Mouse (Mus musculus): ENCODE measurements around the gene Maml3. TPM values are rescaled to one million over a fixed set of nuclear protein-coding genes. Genes with fewer than 3 reads are reported as not detected.

Gene Maml3
- polyA plus RNA-seq, 1 experiment from 2014 or later = 5.6 TPM

- H3K9me3 ChIP-seq = no peaks in the 10 kb centered on the region
- no peak overlapping the region for H3K27ac ChIP-seq
- 0 out of 2 replicates have a peak, but pooled peaks cover 4% of the 10 kb centered on the region for H3K4me1 ChIP-seq (replicated peaks)
- WGBS = 90% methylated on average over 14 of the region's 14 CpGs
- no peak overlapping the region for H3K4me3 ChIP-seq
- peaks cover 72% of the 10 kb centered on the region for H3K36me3 ChIP-seq
- H3K27me3 ChIP-seq (ENCODE audit: insufficient read depth, poor library complexity, severe bottlenecking) = no peaks in the 10 kb centered on the region
- DNase-seq (ENCODE audit: low spot score) = no peak
Observed at GRCm38 (mm10) chr3:51694576-51694975, 410.3 kb downstream of the Maml3 start.

GRCm38 (mm10) chr3:51693196-51693595 lies 411.7 kb downstream of the Maml3 start:
- no peaks in the 10 kb centered on the region for H3K9me3 ChIP-seq
- WGBS = 82% methylated on average over 10 of the region's 10 CpGs
- no peak overlapping the region for H3K4me3 ChIP-seq
- H3K27me3 ChIP-seq (ENCODE audit: insufficient read depth, poor library complexity, severe bottlenecking) = no peaks in the 10 kb centered on the region
- H3K27ac ChIP-seq = no peak overlapping the region
- 0 out of 2 replicates have a peak, but pooled peaks cover 4% of the 10 kb centered on the region for H3K4me1 ChIP-seq (replicated peaks)
- H3K36me3 ChIP-seq = peaks cover 86% of the 10 kb centered on the region
- no peak for DNase-seq (ENCODE audit: low spot score)

- no peaks in the 10 kb centered on the region for H3K4me1 ChIP-seq (replicated peaks)
- no peaks in the 10 kb centered on the region for H3K9me3 ChIP-seq
- no peaks in the 10 kb centered on the region for H3K27me3 ChIP-seq (ENCODE audit: insufficient read depth, poor library complexity, severe bottlenecking)
- DNase-seq (ENCODE audit: low spot score) = no peak
- H3K4me3 ChIP-seq = no peak overlapping the region
- H3K27ac ChIP-seq = no peak overlapping the region
- peaks cover 53% of the 10 kb centered on the region for H3K36me3 ChIP-seq
- 89% methylated on average over 8 of the region's 8 CpGs for WGBS
Observed at GRCm38 (mm10) chr3:51688725-51689124, 416.2 kb downstream of the Maml3 start.

GRCm38 (mm10) chr3:51686791-51687190 lies 418.1 kb downstream of the Maml3 start:
- DNase-seq (ENCODE audit: low spot score) = no peak
- Histone ChIP-seq H3K36me3 (peaks cover 40% of the 10 kb centered on the region), H3K4me3 (no peak overlapping the region), H3K27ac (no peak overlapping the region), H3K9me3 (no peaks in the 10 kb centered on the region), H3K4me1 (replicated peaks) (no peaks in the 10 kb centered on the region), H3K27me3 (ENCODE audit: insufficient read depth, poor library complexity, severe bottlenecking) (no peaks in the 10 kb centered on the region)
- 83% methylated on average over 6 of the region's 6 CpGs for WGBS

GRCm38 (mm10) chr3:51686316-51686715 lies 418.6 kb downstream of the Maml3 start:
- Histone ChIP-seq H3K27ac (no peak overlapping the region), H3K4me3 (no peak overlapping the region), H3K36me3 (peaks cover 35% of the 10 kb centered on the region), H3K9me3 (no peaks in the 10 kb centered on the region), H3K27me3 (ENCODE audit: insufficient read depth, poor library complexity, severe bottlenecking) (no peaks in the 10 kb centered on the region), H3K4me1 (replicated peaks) (no peaks in the 10 kb centered on the region)
- DNase-seq (ENCODE audit: low spot score) = no peak
- 93% methylated on average over 6 of the region's 6 CpGs for WGBS

GRCm38 (mm10) chr3:51685539-51685938 lies 419.3 kb downstream of the Maml3 start:
- no peaks in the 10 kb centered on the region for H3K9me3 ChIP-seq
- no peak overlapping the region for H3K27ac ChIP-seq
- H3K4me3 ChIP-seq = no peak overlapping the region
- peaks cover 27% of the 10 kb centered on the region for H3K36me3 ChIP-seq
- WGBS = 95% methylated on average over 6 of the region's 6 CpGs
- DNase-seq (ENCODE audit: low spot score) = no peak
- H3K27me3 ChIP-seq (ENCODE audit: insufficient read depth, poor library complexity, severe bottlenecking) = no peaks in the 10 kb centered on the region
- H3K4me1 ChIP-seq (replicated peaks) = no peaks in the 10 kb centered on the region

GRCm38 (mm10) chr3:51674963-51675362 lies 429.9 kb downstream of the Maml3 start:
- no peaks in the 10 kb centered on the region for H3K36me3 ChIP-seq
- WGBS = 89% methylated on average over 3 of the region's 3 CpGs
- no peaks in the 10 kb centered on the region; the same call in 1 of the 2 replicates for H3K27me3 ChIP-seq (ENCODE audit: insufficient read depth, poor library complexity, severe bottlenecking)
- no peak overlapping the region for H3K27ac ChIP-seq
- H3K4me3 ChIP-seq = no peak overlapping the region
- no peaks in the 10 kb centered on the region for H3K9me3 ChIP-seq
- no peak for DNase-seq (ENCODE audit: low spot score)
- H3K4me1 ChIP-seq (replicated peaks) = peaks cover 12% of the 10 kb centered on the region; the same call in 1 of the 2 replicates

GRCm38 (mm10) chr3:51673408-51674086 lies 431.3 kb downstream of the Maml3 start:
- H3K27me3 ChIP-seq (ENCODE audit: insufficient read depth, poor library complexity, severe bottlenecking) = no peaks in the 10 kb centered on the region; the same call in 1 of the 2 replicates
- no peaks in the 10 kb centered on the region for H3K9me3 ChIP-seq
- 71% methylated on average over 21 of the region's 21 CpGs for WGBS
- H3K36me3 ChIP-seq = no peaks in the 10 kb centered on the region
- peak overlapping the region; percentile 67 for H3K27ac ChIP-seq
- peaks cover 12% of the 10 kb centered on the region; the same call in 1 of the 2 replicates for H3K4me1 ChIP-seq (replicated peaks)
- DNase-seq (ENCODE audit: low spot score) = peak; percentile 42
- H3K4me3 ChIP-seq = no peak overlapping the region

- H3K36me3 ChIP-seq = no peaks in the 10 kb centered on the region
- no peaks in the 10 kb centered on the region; the same call in 1 of the 2 replicates for H3K27me3 ChIP-seq (ENCODE audit: insufficient read depth, poor library complexity, severe bottlenecking)
- H3K27ac ChIP-seq = no peak overlapping the region
- DNase-seq (ENCODE audit: low spot score) = no peak
- no peaks in the 10 kb centered on the region for H3K9me3 ChIP-seq
- 57% methylated on average over 4 of the region's 4 CpGs for WGBS
- H3K4me1 ChIP-seq (replicated peaks) = peaks cover 12% of the 10 kb centered on the region; the same call in 1 of the 2 replicates
- H3K4me3 ChIP-seq = no peak overlapping the region
Observed at GRCm38 (mm10) chr3:51672631-51673030, 432.2 kb downstream of the Maml3 start.

GRCm38 (mm10) chr3:51671071-51671469 lies 433.8 kb downstream of the Maml3 start:
- no peak for DNase-seq (ENCODE audit: low spot score)
- Histone ChIP-seq H3K36me3 (no peaks in the 10 kb centered on the region), H3K27ac (no peak overlapping the region), H3K9me3 (no peaks in the 10 kb centered on the region), H3K4me3 (no peak overlapping the region), H3K4me1 (replicated peaks) (peaks cover 12% of the 10 kb centered on the region; the same call in 1 of the 2 replicates), H3K27me3 (ENCODE audit: insufficient read depth, poor library complexity, severe bottlenecking) (no peaks in the 10 kb centered on the region)
- WGBS = 88% methylated on average over 1 of the region's 1 CpGs

- Histone ChIP-seq H3K4me3 (no peak overlapping the region), H3K36me3 (no peaks in the 10 kb centered on the region), H3K27me3 (ENCODE audit: insufficient read depth, poor library complexity, severe bottlenecking) (no peaks in the 10 kb centered on the region), H3K9me3 (no peaks in the 10 kb centered on the region), H3K27ac (no peak overlapping the region), H3K4me1 (replicated peaks) (peaks cover 12% of the 10 kb centered on the region; the same call in 1 of the 2 replicates)
- 81% methylated on average over 5 of the region's 5 CpGs for WGBS
- no peak for DNase-seq (ENCODE audit: low spot score)
Observed at GRCm38 (mm10) chr3:51670414-51671070, 434.3 kb downstream of the Maml3 start.

- no peak for DNase-seq (ENCODE audit: low spot score)
- no peak overlapping the region for H3K27ac ChIP-seq
- peaks cover 13% of the 10 kb centered on the region; the same call in 1 of the 2 replicates for H3K4me1 ChIP-seq (replicated peaks)
- H3K4me3 ChIP-seq = no peak overlapping the region
- WGBS = 48% methylated on average over 2 of the region's 2 CpGs
- H3K27me3 ChIP-seq (ENCODE audit: insufficient read depth, poor library complexity, severe bottlenecking) = no peaks in the 10 kb centered on the region
- no peaks in the 10 kb centered on the region for H3K9me3 ChIP-seq
- no peaks in the 10 kb centered on the region for H3K36me3 ChIP-seq
Observed at GRCm38 (mm10) chr3:51668607-51669006, 436.3 kb downstream of the Maml3 start.

- no peaks in the 10 kb centered on the region for H3K27me3 ChIP-seq (ENCODE audit: insufficient read depth, poor library complexity, severe bottlenecking)
- WGBS = 70% methylated on average over 6 of the region's 6 CpGs
- no peaks in the 10 kb centered on the region for H3K36me3 ChIP-seq
- DNase-seq (ENCODE audit: low spot score) = no peak
- H3K4me1 ChIP-seq (replicated peaks) = peaks cover 10% of the 10 kb centered on the region; the same call in 1 of the 2 replicates
- no peaks in the 10 kb centered on the region for H3K9me3 ChIP-seq
- no peak overlapping the region for H3K27ac ChIP-seq
- H3K4me3 ChIP-seq = no peak overlapping the region
Observed at GRCm38 (mm10) chr3:51662557-51662956, 442.3 kb downstream of the Maml3 start.

All from hindbrain, embryonic 10.5 days (tissue).